Mouse (Mus musculus): ENCODE measurements around the gene Sh2d2a. TPM values are rescaled to one million over a fixed set of nuclear protein-coding genes. Genes with fewer than 3 reads are reported as not detected.
"Not testable (repeated sequence)": the region's sequence is repeated elsewhere in the genome, so short reads cannot be mapped to it uniquely, and the experiment has no call there.

Gene Sh2d2a
- polyA plus RNA-seq, 1 experiment from 2014 or later: 0.09 TPM

DNA sequence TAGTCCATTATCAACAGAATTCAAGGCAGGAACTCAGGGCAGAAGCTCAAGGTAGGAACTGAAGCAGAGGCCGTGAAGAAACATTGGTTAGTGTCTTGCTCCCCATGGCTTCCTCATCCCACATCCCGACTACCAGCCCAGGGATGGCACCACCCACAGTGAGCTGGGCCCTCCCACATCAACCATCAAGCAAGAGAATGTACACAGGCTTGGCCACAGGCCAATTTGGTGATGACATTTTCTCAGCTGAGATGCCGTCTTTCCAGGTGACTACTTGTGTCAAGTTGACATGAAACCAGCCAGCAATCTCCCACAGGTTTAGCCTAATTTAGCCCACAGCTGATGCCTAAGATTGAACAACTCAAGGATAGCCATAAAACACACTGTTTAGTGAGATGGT, 52.7 kb downstream of the Sh2d2a start:
- WGBS: 63% methylated on average over 3 of the region's 3 CpGs

DNA sequence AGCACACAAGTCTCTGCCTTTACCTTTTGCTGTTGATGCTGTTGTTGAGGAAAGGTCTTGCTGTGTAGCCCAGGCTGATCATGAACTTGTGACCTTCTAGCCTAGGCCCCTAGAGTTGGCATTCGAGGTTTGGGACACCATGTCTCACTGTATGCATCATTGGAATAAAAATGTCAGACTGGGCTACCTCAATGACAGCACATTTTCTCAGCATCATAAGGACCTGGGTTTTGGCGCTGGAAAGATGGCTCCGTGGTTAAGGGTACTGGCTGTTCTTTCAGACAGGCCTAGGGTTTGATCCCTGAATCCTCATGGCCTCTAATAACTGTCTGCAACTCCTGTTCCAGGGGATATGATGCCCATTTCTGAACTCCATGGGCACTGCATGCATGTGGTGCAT, 53.2 kb downstream of the Sh2d2a start:
- WGBS: 71% methylated on average over 3 of the region's 3 CpGs
- no peak overlapping the region for H3K4me3 ChIP-seq (ENCODE audit: low read depth, low read length)
- H3K4me2 ChIP-seq: no peak overlapping the region
- DNase-seq: no peak
- H3K9me3 ChIP-seq (ENCODE audit: low read depth, low read length): no peaks in the 10 kb centered on the region
- H3K9ac ChIP-seq: no peak overlapping the region
- ATAC-seq (ENCODE audit: insufficient read depth): no peak
- H3K27me3 ChIP-seq (ENCODE audit: insufficient read depth, low read length): no peaks in the 10 kb centered on the region
- TF ChIP-seq CTCF (IDR thresholded peaks at IDR 0.05; ENCODE audit: low read depth): no peak
- H3K36me3 ChIP-seq (ENCODE audit: insufficient read depth): no peaks in the 10 kb centered on the region
- no peak overlapping the region for H3K27ac ChIP-seq (ENCODE audit: low read depth)
- H3K4me1 ChIP-seq (ENCODE audit: insufficient read depth): no peaks in the 10 kb centered on the region

More for the DNA sequence above, 52.7 kb downstream of the Sh2d2a start:
- Histone ChIP-seq H3K36me3 (ENCODE audit: insufficient read depth) (no peaks in the 10 kb centered on the region), H3K27me3 (ENCODE audit: insufficient read depth, low read length) (no peaks in the 10 kb centered on the region), H3K4me2 (no peak overlapping the region), H3K27ac (ENCODE audit: low read depth) (no peak overlapping the region), H3K9me3 (ENCODE audit: low read depth, low read length) (no peaks in the 10 kb centered on the region), H3K4me3 (ENCODE audit: low read depth, low read length) (no peak overlapping the region), H3K9ac (no peak overlapping the region), H3K4me1 (ENCODE audit: insufficient read depth) (no peaks in the 10 kb centered on the region)
- ATAC-seq (ENCODE audit: insufficient read depth) (no peak), DNase-seq (no peak)
- no peak for TF ChIP-seq CTCF (IDR thresholded peaks at IDR 0.05; ENCODE audit: low read depth)

GRCm38 (mm10) chr3:87901036-87901624, 54.6 kb downstream of the Sh2d2a start:
- WGBS: 17% methylated on average over 1 of the region's 1 CpGs
- H3K27me3 ChIP-seq (ENCODE audit: insufficient read depth, low read length): no peaks in the 10 kb centered on the region
- H3K36me3 ChIP-seq (ENCODE audit: insufficient read depth): no peaks in the 10 kb centered on the region
- H3K9me3 ChIP-seq (ENCODE audit: low read depth, low read length): no peaks in the 10 kb centered on the region
- no peak overlapping the region for H3K9ac ChIP-seq
- H3K4me1 ChIP-seq (ENCODE audit: insufficient read depth): no peaks in the 10 kb centered on the region
- no peak overlapping the region for H3K4me3 ChIP-seq (ENCODE audit: low read depth, low read length)
- TF ChIP-seq CTCF (IDR thresholded peaks at IDR 0.05; ENCODE audit: low read depth): no peak
- H3K27ac ChIP-seq (ENCODE audit: low read depth): no peak overlapping the region
- ATAC-seq (ENCODE audit: insufficient read depth) (no peak), DNase-seq (no peak)
- no peak overlapping the region for H3K4me2 ChIP-seq

- WGBS: 76% methylated on average over 6 of the region's 6 CpGs
- DNase-seq; H3K36me3 ChIP-seq (ENCODE audit: insufficient read depth); H3K27me3 ChIP-seq (ENCODE audit: insufficient read depth, low read length); ATAC-seq (ENCODE audit: insufficient read depth); H3K27ac ChIP-seq (ENCODE audit: low read depth); H3K9ac ChIP-seq; H3K4me1 ChIP-seq (ENCODE audit: insufficient read depth); H3K9me3 ChIP-seq (ENCODE audit: low read depth, low read length); H3K4me3 ChIP-seq (ENCODE audit: low read depth, low read length); H3K4me2 ChIP-seq: not testable (repeated sequence)
Measured at GRCm38 (mm10) chr3:87901959-87902358, 55.4 kb downstream of the Sh2d2a start.

GRCm38 (mm10) chr3:87903821-87904220, 57.3 kb downstream of the Sh2d2a start:
- TF ChIP-seq CTCF (IDR thresholded peaks at IDR 0.05; ENCODE audit: low read depth): no peak
- ATAC-seq (ENCODE audit: insufficient read depth): no peak
- Histone ChIP-seq H3K9ac (no peak overlapping the region), H3K36me3 (ENCODE audit: insufficient read depth) (no peaks in the 10 kb centered on the region), H3K27ac (ENCODE audit: low read depth) (no peak overlapping the region), H3K9me3 (ENCODE audit: low read depth, low read length) (no peaks in the 10 kb centered on the region), H3K4me3 (ENCODE audit: low read depth, low read length) (no peak overlapping the region), H3K4me1 (ENCODE audit: insufficient read depth) (peaks cover 11% of the 10 kb centered on the region), H3K27me3 (ENCODE audit: insufficient read depth, low read length) (no peaks in the 10 kb centered on the region), H3K4me2 (no peak overlapping the region)
- 64% methylated on average over 5 of the region's 5 CpGs for WGBS
- DNase-seq: no peak

Other genes with a start within 250 kb of the Sh2d2a start
- gene Arhgef11, start 229.2 kb upstream of the Sh2d2a start, polyA plus RNA-seq (2014; fragmentation: Nextera tagmentation; extraction: Ambion mirVana): 17.1 and 18.8 TPM in 2 replicates
- 0.63 and 0.77 TPM in 2 replicates for gene Lrrc71, start 98.1 kb upstream of the Sh2d2a start, polyA plus RNA-seq (2014; fragmentation: Nextera tagmentation; extraction: Ambion mirVana)
- 0.22 and 0.39 TPM in 2 replicates for gene Ntrk1, start 51.6 kb upstream of the Sh2d2a start, polyA plus RNA-seq (2014; fragmentation: Nextera tagmentation; extraction: Ambion mirVana)
- gene Insrr, start 49.8 kb upstream of the Sh2d2a start, polyA plus RNA-seq (2014; fragmentation: Nextera tagmentation; extraction: Ambion mirVana): 0.05 TPM in 1 of 2 replicates, not detected in the other
- 30.2 and 31.7 TPM in 2 replicates for gene Pear1, start 22.4 kb upstream of the Sh2d2a start, polyA plus RNA-seq (2014; fragmentation: Nextera tagmentation; extraction: Ambion mirVana)
- gene Prcc, start 38.9 kb downstream of the Sh2d2a start, polyA plus RNA-seq (2014; fragmentation: Nextera tagmentation; extraction: Ambion mirVana): 13.4 and 14.2 TPM in 2 replicates
- 287 and 288 TPM in 2 replicates for gene Hdgf, start 59.6 kb downstream of the Sh2d2a start, polyA plus RNA-seq (2014; fragmentation: Nextera tagmentation; extraction: Ambion mirVana)
- 64.8 and 65.5 TPM in 2 replicates for gene Mrpl24, start 72.8 kb downstream of the Sh2d2a start, polyA plus RNA-seq (2014; fragmentation: Nextera tagmentation; extraction: Ambion mirVana)
- 44.0 and 50.5 TPM in 2 replicates for gene Isg20l2, start 83.6 kb downstream of the Sh2d2a start, polyA plus RNA-seq (2014; fragmentation: Nextera tagmentation; extraction: Ambion mirVana)
- gene Rrnad1, start 84.0 kb downstream of the Sh2d2a start, polyA plus RNA-seq (2014; fragmentation: Nextera tagmentation; extraction: Ambion mirVana): 16.4 and 19.6 TPM in 2 replicates
- 7.7 and 10.3 TPM in 2 replicates for gene Crabp2, start 101.9 kb downstream of the Sh2d2a start, polyA plus RNA-seq (2014; fragmentation: Nextera tagmentation; extraction: Ambion mirVana)
- gene Nes, start 124.3 kb downstream of the Sh2d2a start, polyA plus RNA-seq (2014; fragmentation: Nextera tagmentation; extraction: Ambion mirVana): 24.6 and 27.1 TPM in 2 replicates
- not detected in 2 replicates for gene Bcan, start 153.5 kb downstream of the Sh2d2a start, polyA plus RNA-seq (2014; fragmentation: Nextera tagmentation; extraction: Ambion mirVana)
- not detected in 2 replicates for gene Hapln2, start 180.8 kb downstream of the Sh2d2a start, polyA plus RNA-seq (2014; fragmentation: Nextera tagmentation; extraction: Ambion mirVana)
- 35.8 and 40.6 TPM in 2 replicates for gene Gpatch4, start 196.4 kb downstream of the Sh2d2a start, polyA plus RNA-seq (2014; fragmentation: Nextera tagmentation; extraction: Ambion mirVana)
- gene Naxe, start 211.7 kb downstream of the Sh2d2a start, polyA plus RNA-seq (2014; fragmentation: Nextera tagmentation; extraction: Ambion mirVana): 183 and 192 TPM in 2 replicates
- gene Ttc24, start 231.5 kb downstream of the Sh2d2a start, polyA plus RNA-seq (2014; fragmentation: Nextera tagmentation; extraction: Ambion mirVana): not detected in 2 replicates
- gene Iqgap3, start 235.2 kb downstream of the Sh2d2a start, polyA plus RNA-seq (2014; fragmentation: Nextera tagmentation; extraction: Ambion mirVana): 31.2 and 32.5 TPM in 2 replicates